Mouse (Mus musculus): ENCODE measurements around the gene Prpf38b. TPM values are rescaled to one million over a fixed set of nuclear protein-coding genes. Genes with fewer than 3 reads are reported as not detected.

Prpf38b gene
- 100 to 1,000 TPM; 173 to 193 TPM for total RNA-seq (2023)

DNA sequence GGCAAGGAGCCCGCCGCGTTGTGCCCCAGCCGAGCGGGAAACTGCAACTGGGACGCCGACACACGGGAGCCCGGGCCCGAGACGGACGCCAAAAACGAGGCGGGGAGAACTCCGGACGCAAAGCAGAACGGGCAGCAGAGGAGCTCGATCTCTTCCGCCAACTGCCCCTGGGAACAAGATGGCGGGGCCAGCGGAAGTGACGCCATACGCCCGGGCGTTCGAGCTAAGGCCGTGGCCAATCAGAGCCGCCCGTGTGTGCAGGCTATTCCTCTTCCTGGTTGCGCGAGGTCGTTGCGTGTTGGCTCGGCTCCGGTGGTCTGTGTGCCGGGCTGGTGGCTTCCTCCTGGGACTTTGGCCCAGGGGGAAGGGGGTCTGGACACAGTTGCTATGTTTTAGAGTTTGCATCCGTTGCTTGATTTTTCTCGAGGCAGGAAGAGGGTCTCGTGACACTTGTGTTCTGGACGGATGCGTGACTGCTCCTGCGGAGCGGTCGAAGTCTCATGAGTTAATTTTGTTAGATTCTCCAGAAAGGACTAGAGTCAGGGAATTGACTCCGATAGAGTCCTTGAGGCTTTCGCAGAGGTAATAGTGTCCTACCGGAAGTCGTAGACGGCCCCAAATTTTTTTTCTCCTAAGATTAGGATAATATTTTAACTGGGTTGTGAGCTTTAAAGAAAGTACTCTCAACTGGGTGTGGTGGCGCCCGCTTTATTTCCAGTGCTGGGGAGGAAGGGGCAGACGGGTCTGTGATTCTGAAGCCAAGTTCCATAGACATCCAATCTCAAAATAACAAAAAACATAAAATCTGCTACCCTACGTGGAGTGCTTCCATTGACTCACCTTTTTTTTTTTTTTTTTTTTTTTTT lies at the start of gene Prpf38b:
Gene Prpf38b, minus strand, starts transcription at position 180 of the 866 bp plus-strand sequence.

DNA sequence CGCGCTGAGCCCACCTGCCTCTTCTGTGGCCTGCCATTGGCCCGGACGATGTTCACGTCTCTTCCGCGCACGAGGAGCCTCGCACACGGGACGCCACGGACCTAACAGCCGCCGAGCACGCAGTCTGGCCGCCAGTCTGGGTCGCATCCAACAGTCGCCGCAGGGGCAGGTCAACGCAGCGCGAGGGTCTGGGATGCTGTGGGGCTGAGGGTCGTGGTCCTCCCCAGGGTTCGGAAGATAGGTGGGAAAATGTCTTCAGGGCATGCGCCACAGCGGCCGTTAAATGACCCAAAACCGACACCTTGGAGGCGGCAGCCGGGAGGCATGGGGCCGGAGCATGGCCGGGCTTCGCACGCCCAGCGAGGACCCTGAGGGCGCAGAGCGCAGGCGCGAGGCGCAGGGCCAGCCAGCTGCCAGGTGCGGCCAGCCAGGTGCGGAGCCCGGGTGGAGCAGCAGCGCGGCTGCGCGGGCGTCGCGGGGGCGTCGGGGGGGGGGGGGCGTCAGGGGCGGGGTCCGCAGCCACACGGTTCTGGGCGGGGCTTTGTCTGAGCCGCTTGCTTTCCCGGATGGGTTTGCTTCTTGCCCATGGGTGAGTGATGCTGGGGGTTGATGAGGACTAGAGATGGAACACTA lies 28.6 kb upstream of the Prpf38b start, which contains the start of gene Gm9857:
Gene Gm9857, minus strand, starts transcription at position 445 of the 633 bp plus-strand sequence.

DNA sequence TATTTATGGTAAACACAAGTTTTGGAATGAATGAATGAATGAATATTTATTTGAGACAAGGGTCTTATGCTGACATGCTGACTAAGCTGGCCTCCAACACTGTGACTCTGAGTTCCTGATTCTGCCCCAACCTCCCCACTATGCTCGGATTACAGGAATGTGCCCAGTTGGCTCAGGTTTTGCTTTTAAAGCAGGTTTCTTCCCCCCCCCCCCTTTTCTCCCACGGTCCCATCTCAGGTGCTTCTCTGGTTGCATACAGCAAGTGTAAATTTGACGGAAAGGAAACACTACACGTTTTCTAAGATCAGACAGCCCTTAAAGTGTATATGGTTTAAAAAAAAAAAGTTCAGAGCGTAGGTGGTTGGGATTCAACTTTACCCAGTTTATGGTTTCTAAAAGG lies 28.0 kb upstream of the Prpf38b start, which contains the start of gene Henmt1:
Gene Henmt1, plus strand, starts transcription at position 301 of the 400 bp plus-strand sequence.

DNA sequence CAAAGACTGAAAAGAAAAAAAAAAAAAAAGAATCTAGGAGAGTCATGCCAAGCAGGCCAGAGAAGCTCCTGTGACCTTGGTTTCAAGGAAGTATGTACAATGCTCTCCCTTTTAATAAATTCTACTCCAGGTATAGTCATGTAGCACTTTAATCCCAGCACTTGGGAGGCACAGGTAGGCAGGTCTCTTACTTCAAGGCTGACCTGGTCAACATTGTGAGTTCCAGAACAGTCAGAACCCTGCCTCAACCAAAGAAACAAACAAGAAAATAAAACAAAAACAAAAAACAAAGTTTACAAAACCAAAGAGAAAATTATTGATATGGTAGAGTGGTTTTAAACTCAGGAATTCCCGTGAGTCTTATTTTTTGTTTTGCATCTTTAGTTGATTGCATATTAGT lies 21.6 kb downstream of the Prpf38b start, which contains the start of gene Fndc7:
Gene Fndc7, minus strand, starts transcription at position 101 of the 400 bp plus-strand sequence.

Other genes with a start within 250 kb of the Prpf38b start
- 10 to 100 TPM in 1 of 2 experiments, 1 to 10 TPM in 1; 5.6 to 12.1 TPM for gene Gpsm2, start 189.4 kb downstream of the Prpf38b start, total RNA-seq (2023)
- gene Aknad1, start 172.1 kb downstream of the Prpf38b start, total RNA-seq (2023), result not detected
- gene Stxbp3, start 71.2 kb downstream of the Prpf38b start, total RNA-seq (2023), result 10 to 100 TPM; 87.4 to 96.6 TPM
- gene Fndc7, start 21.7 kb downstream of the Prpf38b start, total RNA-seq (2023), result 1 to 10 TPM; 2.8 to 3.4 TPM
- gene Henmt1, start 28.1 kb upstream of the Prpf38b start, total RNA-seq (2023), result not detected
- not detected for gene Gm9857, start 28.7 kb upstream of the Prpf38b start, total RNA-seq (2023)
- gene Fam102b, start 115.9 kb upstream of the Prpf38b start, total RNA-seq (2023), result 10 to 100 TPM; 56.5 to 58.1 TPM
- not detected for gene Slc25a54, start 168.7 kb upstream of the Prpf38b start, total RNA-seq (2023)
- gene Slc25a24, start 211.4 kb upstream of the Prpf38b start, total RNA-seq (2023), result 10 to 100 TPM; 22.9 to 26.0 TPM

Measured in monocyte, adult 59 days (primary cell).